Comparison of ENCODE assay signal across 15 mouse cellular contexts in the genomic region with DNA sequence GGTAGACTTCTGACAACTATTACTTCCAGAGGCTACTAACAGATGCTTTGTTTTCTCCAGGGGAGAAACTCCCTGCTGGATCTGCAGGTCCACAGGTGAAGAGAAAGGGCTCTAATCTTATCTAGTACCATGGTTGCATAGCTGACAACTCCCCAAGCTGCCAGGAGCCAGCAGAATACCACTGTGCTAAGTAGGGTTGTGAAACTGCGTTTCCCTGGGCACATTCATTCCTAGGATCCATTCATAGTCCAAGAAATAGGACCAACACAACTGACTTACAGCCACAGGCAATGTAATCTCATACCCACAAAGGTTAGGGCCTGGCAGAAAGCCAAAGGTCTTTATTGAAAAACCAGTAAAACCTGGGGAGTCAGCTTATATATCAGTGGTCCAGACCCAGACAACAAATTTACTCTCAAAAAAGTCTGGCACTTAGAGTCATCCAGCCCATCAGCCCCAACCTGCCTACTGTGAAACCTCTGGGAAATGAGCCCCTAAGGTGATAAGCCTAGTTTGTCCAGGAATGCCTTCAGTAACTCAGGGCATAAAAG. TPM values are rescaled to one million over a fixed set of nuclear protein-coding genes. Genes with fewer than 3 reads are reported as not detected.
DNase-seq lines count a peak whose midpoint lies in the region; ATAC-seq and TF ChIP-seq lines count a peak whose summit lies in the region.
"Had no signal": no experiment of that assay in that cellular context is flagged by ENCODE, and none has a peak within 500 bp of the region (broad histone marks: within the 10 kb centered on the region; RNA-seq: fewer than 3 reads in every experiment).

No protein-coding gene starts in this region.

- no peaks in the 10 kb centered on the region for H3K9me3 ChIP-seq in embryonic facial prominence, embryonic 13.5 days
- H3K9me3 ChIP-seq in embryonic facial prominence, embryonic 10.5 days = 0 out of 2 replicates have a peak, but pooled peaks cover 3% of the 10 kb centered on the region
- H3K9me3 ChIP-seq in intestine, embryonic 16.5 days (ENCODE audit: control insufficient read depth, low read length) = no peaks in the 10 kb centered on the region
- no peaks in the 10 kb centered on the region for H3K9me3 ChIP-seq in stomach, embryonic 15.5 days
- H3K9me3 ChIP-seq: kidney, embryonic 15.5 days; liver, embryonic 12.5 days; neural tube, embryonic 13.5 days had no signal

- no peak overlapping the region for H3K4me3 ChIP-seq in embryonic facial prominence, embryonic 13.5 days
- H3K4me3 ChIP-seq in embryonic facial prominence, embryonic 10.5 days = no peak overlapping the region
- no peak overlapping the region for H3K4me3 ChIP-seq in spleen, adult 2 months (ENCODE audit: extremely low read depth, insufficient read depth, insufficient read length)
- H3K4me3 ChIP-seq in intestine, embryonic 16.5 days (ENCODE audit: low read length) = no peak overlapping the region
- no peak overlapping the region for H3K4me3 ChIP-seq in stomach, embryonic 15.5 days (replicated peaks)
- H3K4me3 ChIP-seq: heart, embryonic 13.5 days; kidney, embryonic 15.5 days; liver, embryonic 12.5 days; neural tube, embryonic 13.5 days had no signal

- WGBS in embryonic facial prominence, embryonic 13.5 days = 61% methylated on average over 1 of the region's 1 CpGs
- 72% methylated on average over 1 of the region's 1 CpGs for WGBS in embryonic facial prominence, embryonic 10.5 days
- 83% methylated on average over 1 of the region's 1 CpGs for WGBS in spleen, adult 2 months
- WGBS in intestine, embryonic 16.5 days = 67% methylated on average over 1 of the region's 1 CpGs
- WGBS in stomach, embryonic 15.5 days = 57% methylated on average over 1 of the region's 1 CpGs

- peak overlapping the region; percentile 28; the same call in 1 of the 2 replicates for H3K27ac ChIP-seq in embryonic facial prominence, embryonic 13.5 days
- H3K27ac ChIP-seq in embryonic facial prominence, embryonic 10.5 days (replicated peaks) = no peak overlapping the region
- H3K27ac ChIP-seq in spleen, adult 2 months (ENCODE audit: insufficient read depth, low read length) = peak overlapping the region; percentile 87
- no peak overlapping the region for H3K27ac ChIP-seq in intestine, embryonic 16.5 days (ENCODE audit: low read length)
- peak overlapping the region; percentile 52; the same call in 1 of the 2 replicates for H3K27ac ChIP-seq in stomach, embryonic 15.5 days
- H3K27ac ChIP-seq: heart, embryonic 13.5 days; kidney, embryonic 15.5 days; liver, embryonic 12.5 days; neural tube, embryonic 13.5 days had no signal

- no peaks in the 10 kb centered on the region for H3K27me3 ChIP-seq in embryonic facial prominence, embryonic 13.5 days
- H3K27me3 ChIP-seq in embryonic facial prominence, embryonic 10.5 days (replicated peaks; ENCODE audit: low read depth, poor library complexity, severe bottlenecking) = no peaks in the 10 kb centered on the region
- no peaks in the 10 kb centered on the region for H3K27me3 ChIP-seq in spleen, adult 2 months (ENCODE audit: control insufficient read depth, insufficient read depth, low read length)
- no peaks in the 10 kb centered on the region for H3K27me3 ChIP-seq in intestine, embryonic 16.5 days (replicated peaks; ENCODE audit: control insufficient read depth, insufficient read depth, low read length)
- H3K27me3 ChIP-seq in stomach, embryonic 15.5 days (replicated peaks) = no peaks in the 10 kb centered on the region
- H3K27me3 ChIP-seq: heart, embryonic 13.5 days; kidney, embryonic 15.5 days; liver, embryonic 12.5 days; megakaryocyte, embryonic 14.5 days; neural tube, embryonic 13.5 days had no signal

- no peak overlapping the region for H3K4me2 ChIP-seq in embryonic facial prominence, embryonic 13.5 days
- no peak overlapping the region for H3K4me2 ChIP-seq in intestine, embryonic 16.5 days (ENCODE audit: low read depth, low read length)
- no peak overlapping the region for H3K4me2 ChIP-seq in stomach, embryonic 15.5 days
- H3K4me2 ChIP-seq: kidney, embryonic 15.5 days; liver, embryonic 12.5 days; neural tube, embryonic 13.5 days had no signal

- no peak for DNase-seq in embryonic facial prominence, embryonic 10.5 days (ENCODE audit: low spot score)
- DNase-seq in spleen, adult 2 months (ENCODE audit: low read depth in 1 of 2, low spot score in 2 of 2) = no peak
- no peak for DNase-seq in spleen, adult 12 weeks (ENCODE audit: low spot score)
- DNase-seq in neural tube, embryonic 10.5 days (ENCODE audit: extremely low spot score, low spot score) = no peak
- DNase-seq in T-cell, adult 2 months (ENCODE audit: low spot score) = no peak
- DNase-seq: cerebellum, postnatal 36 days had no signal

- no peaks in the 10 kb centered on the region for H3K36me3 ChIP-seq in embryonic facial prominence, embryonic 13.5 days
- H3K36me3 ChIP-seq in embryonic facial prominence, embryonic 10.5 days (replicated peaks) = no peaks in the 10 kb centered on the region
- no peaks in the 10 kb centered on the region for H3K36me3 ChIP-seq in spleen, adult 2 months (ENCODE audit: control insufficient read depth, insufficient read depth, low read length)
- H3K36me3 ChIP-seq in intestine, embryonic 16.5 days (ENCODE audit: control insufficient read depth, insufficient read depth, low read length) = no peaks in the 10 kb centered on the region
- H3K36me3 ChIP-seq in stomach, embryonic 15.5 days = no peaks in the 10 kb centered on the region
- H3K36me3 ChIP-seq: heart, embryonic 13.5 days; kidney, embryonic 15.5 days; liver, embryonic 12.5 days; neural tube, embryonic 13.5 days had no signal

- TF ChIP-seq CTCF in spleen, adult 2 months (IDR thresholded peaks at IDR 0.05; ENCODE audit: extremely low read depth, insufficient read depth, insufficient read length, insufficient replicate concordance) = no peak

- no peak for ATAC-seq in embryonic facial prominence, embryonic 13.5 days (ENCODE audit: insufficient number of reproducible peaks, insufficient read depth, low FRiP score, low TSS enrichment, low read depth)
- peak; percentile 86 for ATAC-seq in intestine, embryonic 16.5 days
- ATAC-seq in stomach, embryonic 15.5 days (ENCODE audit: insufficient read depth, low FRiP score, low read depth) = peak; percentile 63
- ATAC-seq: activated CD4-positive, CD25-positive, alpha-beta regulatory T cell, adult 4 months; liver, embryonic 12.5 days had no signal

- peaks cover 10% of the 10 kb centered on the region for H3K4me1 ChIP-seq in embryonic facial prominence, embryonic 13.5 days
- H3K4me1 ChIP-seq in embryonic facial prominence, embryonic 10.5 days = no peaks in the 10 kb centered on the region
- H3K4me1 ChIP-seq in spleen, adult 2 months (ENCODE audit: control insufficient read depth, insufficient read depth, insufficient read length) = peaks cover 10% of the 10 kb centered on the region; the same call in 1 of the 2 replicates
- no peaks in the 10 kb centered on the region; the same call in 1 of the 2 replicates for H3K4me1 ChIP-seq in intestine, embryonic 16.5 days (ENCODE audit: control insufficient read depth, insufficient read depth, low read length)
- 0 out of 2 replicates have a peak, but pooled peaks cover 5% of the 10 kb centered on the region for H3K4me1 ChIP-seq in stomach, embryonic 15.5 days
- H3K4me1 ChIP-seq: kidney, embryonic 15.5 days; liver, embryonic 12.5 days; megakaryocyte, embryonic 14.5 days; neural tube, embryonic 13.5 days had no signal

- no peak for TF ChIP-seq POLR2A in spleen, adult 2 months (IDR thresholded peaks at IDR 0.05; ENCODE audit: low read depth, low read length)

- no peak overlapping the region for H3K9ac ChIP-seq in embryonic facial prominence, embryonic 13.5 days
- no peak overlapping the region for H3K9ac ChIP-seq in intestine, embryonic 16.5 days (ENCODE audit: low read depth, low read length)
- H3K9ac ChIP-seq in stomach, embryonic 15.5 days = no peak overlapping the region
- H3K9ac ChIP-seq: heart, embryonic 13.5 days; kidney, embryonic 15.5 days; liver, embryonic 12.5 days; neural tube, embryonic 13.5 days had no signal

RNA-seq across cellular contexts. Expression of a gene that starts 21.1 kb away (rescaled TPM):
- polyA plus RNA-seq in embryonic facial prominence, embryonic 13.5 days (2015; fragmentation: Nextera tagmentation; extraction: Ambion mirVana) = 29.5 and 31.8 TPM in 2 replicates
- polyA plus RNA-seq in embryonic facial prominence, embryonic 10.5 days (2016; fragmentation: Nextera tagmentation; extraction: Ambion mirVana) = 22.2 and 26.5 TPM in 2 replicates
- polyA plus RNA-seq in spleen, adult 2 months (2012; rRNA removed) = 3.5 and 4.3 TPM in 2 replicates
- polyA plus RNA-seq in intestine, embryonic 16.5 days (2015; fragmentation: Nextera tagmentation; extraction: Ambion mirVana) = 16.7 TPM in 2 replicates
- polyA plus RNA-seq in stomach, embryonic 15.5 days (2015; fragmentation: Nextera tagmentation; extraction: Ambion mirVana) = 21.9 and 25.4 TPM in 2 replicates

RNA-seq across cellular contexts. Expression of a gene that starts 53.8 kb away (rescaled TPM):
- 52.2 and 52.6 TPM in 2 replicates for polyA plus RNA-seq in embryonic facial prominence, embryonic 13.5 days (2015; fragmentation: Nextera tagmentation; extraction: Ambion mirVana)
- polyA plus RNA-seq in embryonic facial prominence, embryonic 10.5 days (2016; fragmentation: Nextera tagmentation; extraction: Ambion mirVana) = 67.5 and 67.7 TPM in 2 replicates
- polyA plus RNA-seq in spleen, adult 2 months (2012; rRNA removed) = 5.0 and 6.6 TPM in 2 replicates
- 22.3 and 23.4 TPM in 2 replicates for polyA plus RNA-seq in intestine, embryonic 16.5 days (2015; fragmentation: Nextera tagmentation; extraction: Ambion mirVana)
- polyA plus RNA-seq in stomach, embryonic 15.5 days (2015; fragmentation: Nextera tagmentation; extraction: Ambion mirVana) = 33.1 and 36.5 TPM in 2 replicates

RNA-seq across cellular contexts. Expression of a gene that starts 54.5 kb away (rescaled TPM):
- 35.3 and 45.7 TPM in 2 replicates for polyA plus RNA-seq in embryonic facial prominence, embryonic 13.5 days (2015; fragmentation: Nextera tagmentation; extraction: Ambion mirVana)
- polyA plus RNA-seq in embryonic facial prominence, embryonic 10.5 days (2016; fragmentation: Nextera tagmentation; extraction: Ambion mirVana) = 41.3 and 44.7 TPM in 2 replicates
- 4.9 and 6.3 TPM in 2 replicates for polyA plus RNA-seq in spleen, adult 2 months (2012; rRNA removed)
- polyA plus RNA-seq in intestine, embryonic 16.5 days (2015; fragmentation: Nextera tagmentation; extraction: Ambion mirVana) = 17.3 and 17.5 TPM in 2 replicates
- polyA plus RNA-seq in stomach, embryonic 15.5 days (2015; fragmentation: Nextera tagmentation; extraction: Ambion mirVana) = 26.9 TPM in 2 replicates

Comparison
In these comparisons a context has a peak if more than half of its experiments do, and no peak if none do; other contexts are left out.
1. H3K27ac ChIP-seq: peak in embryonic facial prominence, embryonic 13.5 days (single experiment), spleen, adult 2 months (single experiment) and stomach, embryonic 15.5 days (single experiment); none in embryonic facial prominence, embryonic 10.5 days (single experiment) and intestine, embryonic 16.5 days (single experiment).